Mouse (Mus musculus) testis, postnatal 14 days (tissue): ENCODE measurements around the gene Rbm17.
"Not testable (repeated sequence)": the region's sequence is repeated elsewhere in the genome, so short reads cannot be mapped to it uniquely, and the experiment has no call there.

Experiments
- DNase-seq: peaks from one replicate; pipeline ENCODE4 v3.0.0; 2021; ENCODE audit warnings: low spot score

Rbm17 gene

DNA sequence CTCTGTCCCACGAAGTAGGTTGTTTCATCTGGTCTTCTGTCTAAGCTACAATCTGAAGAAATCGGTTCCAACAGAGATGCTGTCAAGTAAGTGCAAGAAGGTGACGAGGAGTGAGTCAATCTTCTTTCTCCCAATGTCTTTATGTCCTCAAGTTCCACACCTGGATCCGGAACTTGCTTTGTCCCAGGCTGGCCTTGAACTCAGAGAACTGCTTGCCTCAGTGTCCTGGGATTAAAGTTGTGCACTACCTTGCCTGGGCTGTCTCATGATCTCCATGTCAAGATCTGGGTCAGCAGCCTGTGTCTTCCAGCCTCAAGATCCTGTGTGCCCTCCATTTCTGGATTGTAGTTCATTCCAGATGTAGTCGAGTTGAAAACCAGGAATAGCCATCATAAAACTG is at the start of gene Rbm17:
Rbm17 (minus strand) TSS at position 101 of the 400 bp plus-strand sequence.
- DNase-seq: no peak

DNA sequence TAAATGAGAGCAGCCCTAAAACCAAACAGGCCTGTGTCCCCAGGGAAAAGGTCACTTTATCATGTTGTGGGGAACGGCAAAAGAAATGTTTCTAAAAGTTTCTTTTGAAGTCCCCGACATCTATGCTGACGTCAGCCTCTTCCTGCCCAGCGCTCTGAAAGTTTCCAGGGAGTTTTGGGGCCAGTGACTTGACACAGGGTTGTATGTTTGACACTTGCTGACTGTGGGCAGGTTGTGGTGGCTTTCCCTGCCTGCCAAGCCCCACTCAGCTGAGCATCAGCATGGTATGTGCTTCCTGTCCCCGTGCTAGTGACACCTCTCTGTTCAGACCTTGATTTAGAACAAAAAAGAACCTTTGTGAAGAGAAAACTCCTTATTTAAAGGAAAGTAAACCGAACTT is 49.4 kb upstream of the Rbm17 start:
- DNase-seq: peak; percentile 24

DNA sequence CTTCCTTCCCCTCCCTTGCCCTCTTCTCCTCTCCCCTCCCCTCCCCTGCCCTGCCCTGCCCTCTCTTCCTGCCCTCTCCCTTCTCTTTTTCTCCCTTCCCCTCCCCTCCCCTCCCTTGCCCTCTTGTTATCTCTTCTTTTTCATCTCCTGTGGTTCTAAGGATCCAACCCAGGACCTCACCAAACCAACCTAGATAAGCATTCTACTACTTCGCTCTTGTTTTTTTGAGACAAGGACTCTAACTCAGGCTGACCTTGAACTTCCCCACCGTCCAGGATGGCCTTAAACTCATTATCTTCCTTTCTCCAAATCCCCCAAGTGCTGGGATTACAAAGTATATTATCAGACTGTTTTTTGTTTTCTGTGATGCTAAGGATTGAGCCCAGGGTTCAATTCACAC is 48.8 kb upstream of the Rbm17 start:
- DNase-seq: no peak

DNA sequence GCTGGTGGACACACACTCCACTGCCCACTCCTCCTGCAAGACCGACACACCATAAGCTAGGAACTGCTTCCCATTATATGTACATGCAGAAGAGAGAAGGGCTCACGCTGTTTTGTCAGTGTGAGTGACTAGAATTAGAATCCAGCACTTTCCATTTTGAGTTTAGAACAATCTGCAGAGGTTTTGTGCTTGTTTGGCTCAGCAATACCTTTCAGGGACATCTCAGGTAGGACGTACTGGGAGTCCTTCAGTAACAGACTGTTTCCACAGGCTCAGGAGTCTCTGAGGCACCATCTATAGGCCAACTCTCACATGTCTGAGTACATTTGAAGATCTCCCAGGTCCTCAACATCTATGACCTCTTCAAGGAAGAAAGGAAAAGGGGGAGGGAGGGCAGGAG is 48.2 kb upstream of the Rbm17 start:
- no peak for DNase-seq

DNA sequence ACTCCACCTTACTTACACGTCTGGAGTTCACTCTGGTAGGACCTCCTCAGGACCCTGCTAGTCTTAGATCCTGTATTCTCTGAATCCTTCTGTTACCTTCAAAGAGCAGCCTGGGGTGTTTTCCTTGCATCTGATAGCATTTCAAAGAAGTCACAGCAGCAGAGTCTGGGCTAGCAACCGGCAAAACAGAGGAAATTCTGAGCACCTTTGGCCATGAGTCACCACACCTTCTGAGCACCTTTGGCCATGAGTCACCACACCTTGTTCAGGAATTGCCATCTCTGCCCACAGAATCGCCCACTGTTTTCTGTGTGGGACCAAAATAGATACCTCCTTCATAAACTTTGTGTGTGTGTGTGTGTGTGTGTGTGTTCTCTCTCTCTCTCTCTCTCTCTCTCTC is 47.5 kb upstream of the Rbm17 start:
- DNase-seq: no peak

DNA sequence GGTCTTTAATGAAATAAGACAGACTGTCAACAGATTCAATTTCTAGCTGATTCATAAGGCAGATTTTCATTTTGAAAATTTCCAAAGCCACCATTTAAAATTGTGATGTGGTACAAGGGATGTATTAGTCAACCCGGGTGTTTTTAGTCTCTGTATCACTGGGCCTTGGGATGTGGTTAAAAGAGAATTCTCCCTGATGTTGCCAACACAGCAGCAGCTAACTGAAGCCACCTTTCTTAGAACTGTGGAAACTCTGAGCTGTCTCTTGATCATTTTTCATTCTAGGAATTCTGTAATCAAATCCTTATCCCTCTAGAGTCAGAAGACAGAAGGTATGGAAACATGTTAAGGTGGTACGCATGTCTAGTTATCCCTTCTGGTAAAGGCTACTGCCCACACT is 41.3 kb upstream of the Rbm17 start:
- no peak for DNase-seq

DNA sequence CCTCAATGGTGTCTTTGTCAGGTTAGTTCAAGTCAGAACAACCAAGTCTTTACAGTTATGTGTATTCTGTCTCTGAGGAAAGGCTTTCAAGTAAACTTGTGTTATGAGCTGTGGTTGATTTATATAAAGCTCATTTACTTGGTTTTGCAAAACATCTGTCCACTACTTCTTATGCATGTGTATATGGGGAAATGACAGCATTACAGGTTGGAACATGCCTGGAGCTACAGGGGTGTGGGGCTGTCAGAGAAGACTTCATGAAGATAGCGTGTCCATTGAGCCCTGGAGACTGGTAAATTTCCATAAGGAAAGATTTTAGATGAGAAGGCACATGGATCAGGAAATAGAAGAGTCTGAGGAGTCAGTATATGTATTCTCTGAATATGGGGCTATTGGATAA is 40.1 kb upstream of the Rbm17 start:
- DNase-seq: no peak

DNA sequence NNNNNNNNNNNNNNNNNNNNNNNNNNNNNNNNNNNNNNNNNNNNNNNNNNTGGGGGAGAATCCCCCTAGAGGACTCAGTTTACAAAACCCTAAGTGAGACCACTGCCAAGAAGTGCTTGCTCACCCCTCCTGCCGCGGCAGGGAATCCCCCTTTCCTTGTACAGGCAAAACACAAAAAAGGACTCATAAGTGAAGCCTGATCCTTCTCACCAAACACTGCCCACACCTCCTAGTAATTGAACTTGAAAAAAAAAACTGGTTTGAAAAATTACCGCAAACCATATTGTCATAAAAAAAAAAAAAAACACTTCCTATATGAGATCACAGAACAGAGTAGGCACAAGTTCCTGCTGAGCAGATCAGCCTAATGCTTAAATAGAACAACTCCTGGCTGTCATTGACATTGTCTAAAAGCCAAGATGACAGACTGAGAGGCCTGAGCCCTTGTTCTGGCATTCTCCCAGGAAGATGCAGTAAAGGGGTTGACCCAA is 38.5 kb upstream of the Rbm17 start, which contains the start of gene Il2ra:
Il2ra (plus strand) TSS at position 357 of the 491 bp plus-strand sequence.
- DNase-seq: no peak

DNA sequence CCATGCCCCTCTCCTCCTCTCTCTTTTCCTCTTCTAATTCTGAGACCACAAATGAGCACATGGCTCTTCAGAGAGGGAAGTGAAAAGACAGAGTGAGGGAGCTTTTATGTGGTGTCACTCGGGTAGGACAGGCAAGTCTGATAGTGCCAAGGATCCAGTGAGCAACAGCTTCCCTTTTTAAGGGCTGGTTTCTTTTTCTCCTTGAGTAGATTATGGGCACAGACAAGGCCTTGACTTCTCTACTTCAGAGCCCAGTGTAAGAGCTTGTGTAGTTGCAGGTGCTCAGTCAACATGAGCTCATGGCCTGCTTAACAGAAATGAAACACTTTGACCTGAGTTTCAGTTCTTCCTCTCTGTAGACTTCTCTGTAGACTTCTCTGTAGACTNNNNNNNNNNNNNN is 33.2 kb upstream of the Rbm17 start:
- DNase-seq: no peak

DNA sequence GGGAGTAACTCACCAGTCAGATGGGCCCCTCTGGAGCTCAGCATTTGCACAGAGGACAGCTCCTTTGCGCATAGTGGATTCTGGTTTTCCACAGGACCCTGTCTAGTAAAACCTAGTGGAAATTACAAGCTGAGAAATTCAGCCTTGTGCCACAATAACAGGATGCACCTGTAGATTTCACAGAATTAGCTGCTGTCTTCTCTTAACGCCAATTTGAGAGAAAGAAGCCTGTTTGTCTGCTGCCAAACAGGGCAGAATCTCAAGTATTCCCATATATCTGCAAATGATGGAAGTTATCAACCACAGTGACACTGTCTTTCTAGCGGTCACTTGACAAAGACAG is 32.2 kb upstream of the Rbm17 start:
- DNase-seq: no peak

DNA sequence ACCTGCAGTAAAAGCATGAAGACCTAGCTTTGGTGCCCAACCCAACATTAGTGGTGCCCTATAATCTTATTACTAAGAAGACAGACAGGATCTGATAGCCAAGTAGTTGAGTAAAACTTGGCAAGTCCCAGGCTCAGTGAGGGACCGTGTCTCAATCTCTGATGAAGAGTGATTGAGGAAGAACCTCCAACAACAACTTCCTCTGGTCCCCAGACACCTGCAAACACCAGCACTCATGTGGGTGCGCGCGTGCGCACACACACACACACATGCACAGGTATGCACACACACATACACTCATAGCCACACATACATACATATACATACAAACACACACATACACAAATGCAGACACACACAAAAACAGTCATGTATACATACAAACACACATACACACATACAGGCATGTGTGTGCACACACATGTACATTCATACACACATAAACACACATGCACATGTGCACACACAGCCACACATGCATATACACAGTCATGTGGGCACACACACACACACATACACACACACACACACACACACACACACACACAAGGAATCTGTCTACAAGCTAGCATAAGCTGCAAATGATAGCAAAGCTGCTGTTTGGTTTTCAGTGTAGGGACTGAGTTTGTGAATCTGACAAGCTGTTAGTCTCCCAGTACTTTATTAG is 31.7 kb upstream of the Rbm17 start:
- no peak for DNase-seq

DNA sequence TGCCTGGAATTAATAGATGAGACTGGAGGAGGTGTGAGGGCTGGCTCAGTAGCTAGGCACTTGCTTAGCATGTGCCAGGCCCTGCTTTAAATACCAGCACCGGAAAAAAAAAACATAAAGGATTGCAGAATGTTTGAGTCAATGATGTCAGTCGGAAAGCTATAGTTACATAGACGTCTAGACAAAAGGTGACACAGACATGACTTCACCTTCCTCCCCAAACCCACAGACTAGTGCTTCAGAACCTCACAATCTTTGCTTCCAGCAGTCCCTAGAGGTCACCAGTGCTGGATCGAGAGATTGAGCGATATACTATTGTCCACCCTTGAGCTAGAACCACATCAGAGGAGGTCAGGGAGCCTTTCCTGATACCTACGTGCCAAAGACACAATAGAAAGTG is 31.1 kb upstream of the Rbm17 start:
- DNase-seq: no peak

DNA sequence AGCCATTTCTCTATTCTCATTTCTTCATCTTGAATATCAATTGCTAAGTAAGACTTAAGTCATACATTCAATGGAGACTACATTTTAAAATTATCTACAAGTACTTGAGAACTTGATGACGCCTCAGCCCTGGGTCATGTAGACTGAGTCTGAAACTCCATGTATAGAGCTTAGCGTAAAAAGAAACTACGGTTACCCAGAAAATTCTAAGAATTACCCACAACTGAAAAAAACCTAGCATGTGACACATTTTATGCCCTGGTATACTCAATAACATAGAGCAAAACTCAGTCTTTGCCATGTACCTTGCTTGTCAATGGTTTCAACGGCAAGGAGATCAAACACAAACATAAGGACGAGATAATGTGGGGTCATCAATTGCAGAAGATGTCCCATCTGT is 21.9 kb upstream of the Rbm17 start, which contains the start of gene Gm17490:
Gm17490 (minus strand) TSS at position 375 of the 400 bp plus-strand sequence.
- DNase-seq: no peak

DNA sequence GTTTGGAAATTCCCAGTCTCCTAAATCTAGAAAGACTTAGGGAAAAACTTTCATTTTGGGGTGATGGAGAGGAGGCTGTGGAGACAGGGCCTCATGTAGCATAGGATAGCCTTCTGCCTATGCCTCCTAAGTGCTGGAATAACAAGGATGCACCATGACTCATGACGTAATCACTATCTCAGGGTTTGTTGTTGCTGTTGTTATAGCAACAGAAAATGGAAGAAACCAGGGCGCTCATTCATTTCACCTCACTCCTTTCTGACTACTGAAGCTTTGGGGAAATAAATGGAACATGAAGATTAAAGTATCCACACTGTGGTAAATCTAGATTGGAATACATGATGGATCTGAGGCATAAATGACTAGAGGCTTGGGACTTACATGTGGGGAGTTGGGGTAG is 19.8 kb upstream of the Rbm17 start:
- no peak for DNase-seq

DNA sequence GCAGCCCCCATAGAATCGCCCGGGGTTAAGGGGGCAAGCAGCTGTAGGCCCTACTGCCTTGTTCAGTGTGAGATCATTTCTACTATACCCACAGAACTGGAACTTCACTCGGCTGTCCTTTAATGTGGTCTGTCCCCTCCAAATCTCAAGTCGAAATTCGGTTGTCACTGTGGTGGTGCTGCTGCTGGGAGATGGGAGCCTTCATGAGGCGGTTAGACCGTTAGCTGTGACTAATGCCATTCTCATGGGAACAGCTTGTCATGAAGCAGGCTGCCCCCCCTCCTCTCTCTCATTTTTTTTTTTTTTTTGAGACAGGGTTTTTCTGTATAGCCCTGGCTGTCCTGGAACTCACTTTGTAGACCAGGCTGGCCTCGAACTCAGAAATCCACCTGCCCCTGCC is 19.2 kb upstream of the Rbm17 start:
- no peak for DNase-seq

DNA sequence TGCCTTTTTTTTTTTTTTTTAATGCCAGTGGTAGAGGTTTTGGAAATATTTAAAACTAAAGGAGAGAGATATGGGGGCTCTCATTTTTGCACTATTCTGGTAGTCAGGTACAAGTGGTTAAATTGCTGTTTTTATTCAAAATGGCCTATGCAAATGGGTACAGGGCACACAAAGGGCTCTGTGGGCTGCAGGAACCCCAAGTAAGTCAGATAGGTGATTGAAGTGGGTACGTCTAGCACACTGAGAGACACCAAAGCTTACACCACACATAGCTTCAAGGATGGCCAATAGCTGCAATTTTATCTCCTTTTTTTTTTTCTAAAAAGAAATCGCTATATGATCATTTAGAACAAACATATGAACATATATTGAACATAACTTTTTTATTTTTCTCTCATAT is 15.6 kb upstream of the Rbm17 start:
- DNase-seq: no peak

DNA sequence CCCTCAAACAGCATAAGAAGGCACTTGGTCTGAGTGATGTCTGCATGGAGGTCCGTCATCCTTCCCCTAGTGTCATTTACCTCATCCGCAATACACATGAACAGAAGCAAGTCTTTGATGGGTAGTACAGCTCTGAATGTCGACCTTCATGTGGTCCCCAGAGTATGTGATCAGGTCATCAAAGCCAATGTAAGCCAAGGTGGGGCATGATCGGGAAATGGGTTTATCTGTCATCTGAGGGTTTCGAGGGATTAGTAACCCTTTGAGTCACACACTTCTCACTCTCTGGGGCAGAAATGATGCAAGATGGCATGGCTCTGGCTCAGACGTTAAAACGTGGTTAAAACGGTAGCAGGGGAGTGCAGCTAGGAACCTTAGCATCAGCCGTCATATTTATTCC is 12.9 kb upstream of the Rbm17 start:
- DNase-seq: no peak

DNA sequence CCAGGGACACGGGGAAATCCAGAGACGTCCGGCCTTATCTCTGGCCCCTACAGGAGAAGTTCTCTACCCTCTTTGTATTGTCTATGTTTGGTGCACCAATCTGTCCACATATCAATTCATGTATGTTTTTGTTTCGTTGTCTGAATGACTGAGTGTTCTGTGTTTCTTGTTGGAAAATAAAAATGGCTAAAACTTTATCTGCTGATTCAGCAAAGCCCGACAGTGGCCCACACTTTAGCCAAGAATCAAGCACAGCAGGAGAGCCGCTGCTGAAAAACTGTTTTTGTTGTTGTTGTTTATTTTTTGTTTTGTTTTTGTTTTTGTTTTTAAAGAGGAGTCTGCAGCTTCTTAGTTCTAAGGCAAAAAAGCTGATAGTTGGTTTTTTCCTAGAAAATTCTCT is 9.0 kb upstream of the Rbm17 start:
- not testable (repeated sequence) for DNase-seq

DNA sequence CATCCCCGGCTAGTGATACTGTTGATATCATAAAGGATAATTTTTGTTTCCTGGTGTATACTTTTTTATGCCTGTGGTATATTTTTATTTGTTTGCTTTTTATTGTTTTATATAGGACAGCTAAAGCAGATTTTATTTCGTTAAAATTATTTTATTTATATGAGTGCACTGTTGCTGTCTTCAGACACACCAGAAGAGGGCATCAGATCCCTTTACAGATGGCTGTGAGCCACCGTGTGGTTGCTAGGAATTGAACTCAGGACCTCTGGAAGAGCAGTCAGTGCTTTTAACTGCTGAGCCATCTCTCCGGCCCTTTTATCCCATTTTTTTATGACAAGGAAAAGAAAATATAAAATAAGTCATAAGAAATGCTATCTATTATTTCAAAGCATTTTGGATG is 2.8 kb upstream of the Rbm17 start:
- not testable (repeated sequence) for DNase-seq

DNA sequence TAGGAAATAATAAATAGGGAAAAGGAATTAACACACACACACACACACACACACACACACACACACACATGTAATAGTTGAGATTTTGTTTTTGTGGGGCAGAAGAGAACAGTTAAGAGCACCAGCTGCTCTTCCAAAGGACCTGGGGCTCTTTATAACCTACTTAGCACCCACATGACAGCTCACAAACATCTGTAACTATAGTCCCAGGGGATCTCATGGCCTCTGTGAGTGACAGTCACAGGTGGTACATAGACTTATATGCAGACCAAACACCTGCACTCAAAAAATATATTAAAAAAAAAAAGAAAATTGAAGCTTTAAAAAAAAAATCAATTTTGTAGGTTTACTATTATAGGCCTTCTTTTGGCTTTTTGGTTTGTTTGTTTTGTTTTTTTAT is 958 bp upstream of the Rbm17 start:
- no peak for DNase-seq

DNA sequence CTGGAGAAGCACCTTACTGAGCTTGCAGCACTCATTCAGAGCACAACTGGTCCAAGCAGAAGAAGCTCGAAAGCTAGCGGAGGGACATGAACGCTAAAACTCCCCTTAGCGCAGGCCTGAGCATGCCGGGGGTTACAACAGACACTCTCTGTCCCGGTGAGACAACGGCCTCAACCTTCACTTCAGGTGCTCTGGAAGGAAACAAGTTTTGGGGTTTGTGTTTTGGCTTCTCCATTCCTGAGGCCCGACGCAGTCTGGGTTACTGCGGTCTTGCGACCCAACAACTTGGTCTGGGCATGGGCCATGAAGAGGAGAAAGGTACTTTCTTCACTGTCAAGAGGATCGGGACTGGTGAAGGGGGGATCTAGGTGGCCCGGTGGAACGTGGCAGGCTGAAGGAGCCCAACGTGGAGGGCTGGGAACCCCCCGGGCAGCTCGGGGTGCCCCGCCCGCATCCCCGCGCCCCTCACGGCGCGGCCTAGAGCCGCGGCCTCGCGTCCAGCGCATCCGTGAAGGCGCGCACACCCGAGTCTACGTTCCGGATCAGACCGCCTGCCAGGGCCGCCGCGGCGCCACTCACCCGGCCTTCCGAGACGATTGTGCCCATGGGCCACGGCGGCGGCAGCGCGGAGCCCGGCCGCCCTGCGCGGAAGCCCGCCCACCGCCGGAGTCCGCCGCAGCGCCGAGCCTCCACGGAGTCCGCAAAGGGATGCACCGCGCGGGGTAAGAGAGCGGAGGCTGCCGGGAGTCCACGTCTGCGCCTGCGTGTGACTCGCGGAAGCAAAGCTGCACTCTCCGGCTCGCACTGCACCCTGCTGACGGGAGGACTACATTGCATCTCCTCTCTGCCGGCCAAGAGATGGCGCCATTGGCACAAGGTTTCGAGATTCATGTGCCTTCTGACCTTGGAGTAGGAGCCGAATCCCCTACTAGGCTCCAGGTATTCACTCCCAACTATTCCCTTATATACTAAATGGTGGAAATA is 1.2 kb downstream of the Rbm17 start:
- peak; percentile 93 for DNase-seq

DNA sequence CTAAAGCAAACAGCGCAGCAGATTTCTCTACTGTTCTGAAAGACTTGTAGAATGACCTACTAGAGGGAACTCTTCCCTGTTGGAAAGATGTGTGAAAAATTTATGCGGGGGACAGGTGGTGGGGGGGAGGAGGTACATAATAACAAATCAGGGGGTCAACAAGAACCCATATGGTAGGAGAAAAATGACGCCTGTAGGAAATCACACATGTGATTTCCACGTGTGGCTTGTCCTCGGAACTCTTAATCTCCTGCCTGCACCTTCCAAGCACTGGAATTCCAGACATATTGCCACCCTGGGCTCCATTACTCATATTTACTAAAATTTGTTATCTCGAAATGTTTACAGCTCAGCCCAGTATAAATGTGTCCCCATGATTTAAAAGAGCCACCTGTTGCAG is 2.2 kb downstream of the Rbm17 start:
- no peak for DNase-seq

DNA sequence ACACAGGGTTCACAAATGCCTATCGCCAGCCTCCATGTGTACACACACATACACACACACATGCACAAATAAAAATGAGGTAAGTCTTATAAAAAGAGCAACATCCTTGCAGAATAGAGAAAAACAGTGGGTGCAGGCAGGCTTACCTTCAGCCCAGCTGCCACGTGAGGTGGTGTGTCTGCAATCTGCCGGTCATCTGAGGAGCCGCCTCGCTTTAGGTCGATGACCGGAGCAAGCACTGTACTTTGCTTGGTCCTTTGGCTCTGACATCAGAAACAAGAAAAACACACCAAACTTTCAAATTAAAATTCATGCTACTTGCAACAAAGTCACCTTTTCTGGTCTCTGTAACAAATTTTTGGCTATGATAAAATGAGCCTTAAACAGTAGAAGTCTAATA is 6.0 kb downstream of the Rbm17 start:
- DNase-seq: no peak
